Mouse (Mus musculus) neural tube, embryonic 12.5 days (tissue): ENCODE results near the gene Cdkl2. TPM values are rescaled to one million over a fixed set of nuclear protein-coding genes. Genes with fewer than 3 reads are reported as not detected.

ENCODE experiments used
- ATAC-seq: fragments of 200-750 bp; cut with Nextera tagmentation; 2 replicates; pipeline ENCODE4 v1.8.0; 2017; ENCODE audit warnings: low read depth, mild to moderate bottlenecking, moderate TSS enrichment, moderate library complexity; ENCODE audit not compliant: low FRiP score
- H3K27ac ChIP-seq: fragments of 300-500 bp; sonication (generic); 2 replicates; pipeline ENCODE4 v1.5.1; 2016
- H3K27me3 ChIP-seq: fragments of 300-500 bp; sonication (generic); replicated peaks from 2 replicates; pipeline ENCODE4 v1.6.1; 2016; ENCODE audit warnings: mild to moderate bottlenecking
- H3K36me3 ChIP-seq: fragments of 300-500 bp; sonication (generic); 2 replicates; pipeline ENCODE4 v1.6.1; 2016; ENCODE audit warnings: mild to moderate bottlenecking
- H3K4me1 ChIP-seq: fragments of 300-500 bp; sonication (generic); 2 replicates; pipeline ENCODE4 v1.6.1; 2016
- H3K4me2 ChIP-seq: fragments of 300-500 bp; sonication (generic); replicated peaks from 2 replicates; pipeline ENCODE4 v1.6.1; 2016; ENCODE audit warnings: mild to moderate bottlenecking
- H3K4me3 ChIP-seq: fragments of 300-500 bp; sonication (generic); 2 replicates; pipeline ENCODE4 v1.5.1; 2016
- H3K9ac ChIP-seq: fragments of 300-500 bp; sonication (generic); 2 replicates; pipeline ENCODE4 v1.6.1; 2016; ENCODE audit warnings: mild to moderate bottlenecking
- H3K9me3 ChIP-seq: fragments of 300-500 bp; sonication (generic); 2 replicates; pipeline ENCODE4 v1.6.1; 2016; ENCODE audit warnings: mild to moderate bottlenecking
- WGBS: fragments of 180-500 bp; shearing (Covaris S2); methylation state at CpG from one replicate; pipeline ENCODE4 v1.1.7; 2016; 5-methylcytosine and 5-hydroxymethylcytosine counted together
- polyA plus RNA-seq: library from polyadenylated mRNA; unstranded; fragments of >200 nt; fragmentation: Nextera tagmentation; extraction: Ambion mirVana; gene quantifications from 2 replicates; pipeline ENCODE4 v1.2.1, GENCODE M21; 2016

The Cdkl2 gene
- polyA plus RNA-seq, 1 experiment from 2014 or later, result 1.8 TPM

DNA sequence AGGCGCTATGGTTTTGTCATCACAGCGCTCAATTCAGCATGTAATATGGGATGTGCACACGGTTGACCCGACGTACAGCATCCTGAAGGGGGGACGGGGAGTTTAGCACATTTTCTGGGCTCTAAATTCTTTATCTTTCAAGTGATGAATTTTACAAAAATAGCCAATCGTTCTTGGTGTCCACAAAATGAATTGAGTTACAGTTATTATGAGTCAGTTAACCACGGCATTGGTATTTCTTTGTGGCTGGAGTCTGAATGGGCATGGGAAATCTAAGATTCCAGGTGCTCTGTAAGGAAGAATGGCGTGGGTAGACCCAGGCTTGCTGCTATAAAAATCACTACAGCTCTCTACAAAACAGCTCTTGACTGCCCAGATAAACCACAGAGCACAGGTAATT is 54.4 kb downstream of the Cdkl2 start:
- ATAC-seq, result no peak
- H3K36me3 ChIP-seq, result no peaks in the 10 kb centered on the region
- H3K4me3 ChIP-seq, result no peak overlapping the region
- 81% methylated on average over 9 of the region's 9 CpGs for WGBS
- H3K27ac ChIP-seq, result no peak overlapping the region
- no peaks in the 10 kb centered on the region for H3K9me3 ChIP-seq
- H3K9ac ChIP-seq, result no peak overlapping the region
- H3K4me1 ChIP-seq, result no peaks in the 10 kb centered on the region
- no peak overlapping the region for H3K4me2 ChIP-seq
- H3K27me3 ChIP-seq, result no peaks in the 10 kb centered on the region

DNA sequence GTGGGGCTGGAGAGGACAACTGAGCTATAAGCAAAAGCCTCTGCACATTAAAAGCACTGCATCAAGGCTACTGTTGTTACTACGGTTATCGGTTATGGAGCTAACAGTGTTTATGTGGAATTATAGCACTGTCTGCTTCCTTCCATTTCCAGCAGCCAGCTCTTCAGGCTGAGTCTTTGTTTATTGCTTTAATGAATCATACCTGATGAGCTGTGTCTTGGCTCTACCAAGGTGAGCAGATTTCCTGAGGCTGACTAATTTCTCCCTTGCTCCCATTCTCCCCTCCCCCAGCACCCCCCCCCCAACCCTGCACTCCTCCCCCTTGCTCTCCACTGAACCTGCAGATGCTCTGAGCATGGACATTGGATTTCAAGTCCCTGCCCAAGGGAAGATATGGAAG is 55.9 kb downstream of the Cdkl2 start:
- no peak overlapping the region for H3K27ac ChIP-seq
- H3K9ac ChIP-seq, result no peak overlapping the region
- H3K4me2 ChIP-seq, result no peak overlapping the region
- WGBS, result 95% methylated on average over 2 of the region's 2 CpGs
- H3K4me1 ChIP-seq, result no peaks in the 10 kb centered on the region
- no peaks in the 10 kb centered on the region for H3K9me3 ChIP-seq
- ATAC-seq, result no peak
- H3K4me3 ChIP-seq, result no peak overlapping the region
- H3K36me3 ChIP-seq, result no peaks in the 10 kb centered on the region
- H3K27me3 ChIP-seq, result no peaks in the 10 kb centered on the region

DNA sequence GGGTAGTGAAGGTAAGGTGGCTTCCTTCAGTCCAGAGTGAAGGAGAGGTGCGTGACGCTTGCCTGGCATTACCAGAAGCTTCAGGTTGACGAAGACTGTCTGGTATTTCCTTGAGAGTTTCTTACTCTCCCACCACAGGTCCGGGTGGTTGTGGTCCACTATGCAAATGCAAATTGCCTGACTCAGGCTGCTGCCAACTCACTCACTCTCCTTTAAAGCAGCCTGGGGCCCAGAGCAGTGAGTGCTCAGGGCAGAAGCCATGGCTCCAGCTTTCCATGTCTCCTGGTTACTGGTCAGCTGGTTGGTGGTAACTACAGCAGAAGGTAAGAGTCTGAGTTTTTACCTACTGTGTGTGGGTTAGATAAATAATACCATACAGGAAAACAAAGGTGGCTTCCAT is 56.4 kb downstream of the Cdkl2 start, which contains the start of gene Odaph:
Odaph (plus strand) TSS at position 240 of the 400 bp plus-strand sequence.
- no peak within 1 kb of the TSS for H3K4me2 ChIP-seq
- no peaks in the 10 kb centered on the region for H3K27me3 ChIP-seq
- ATAC-seq, result no peak
- H3K9me3 ChIP-seq, result no peaks in the 10 kb centered on the region
- no peak within 1 kb of the TSS for H3K9ac ChIP-seq
- H3K4me3 ChIP-seq, result no peak within 1 kb of the TSS
- no peak within 1 kb of the TSS for H3K27ac ChIP-seq
- no peaks in the 10 kb centered on the region for H3K4me1 ChIP-seq
- no peaks in the 10 kb centered on the region for H3K36me3 ChIP-seq
- 68% methylated on average over 4 of the region's 4 CpGs for WGBS

DNA sequence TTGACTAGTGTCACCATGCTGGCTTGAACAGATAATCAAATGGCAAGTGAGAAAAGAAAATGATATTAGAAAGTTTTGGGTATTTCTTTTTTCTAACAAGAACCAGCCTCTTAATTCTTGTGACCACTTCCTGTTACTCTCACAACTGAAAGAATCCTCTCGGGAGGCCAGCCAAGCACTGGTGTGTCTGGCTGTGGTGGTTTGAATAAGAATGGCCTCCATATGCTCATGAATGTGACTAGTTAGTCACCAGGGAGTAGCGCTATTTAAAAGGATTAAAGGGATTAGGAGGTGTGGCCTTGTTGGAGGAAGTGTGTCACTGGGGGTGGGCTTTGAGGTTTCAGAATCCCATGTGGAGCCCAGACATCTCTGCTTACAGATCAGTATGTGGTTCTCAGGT is 58.0 kb downstream of the Cdkl2 start:
- Histone ChIP-seq H3K27me3 (no peaks in the 10 kb centered on the region), H3K9ac (no peak overlapping the region), H3K36me3 (no peaks in the 10 kb centered on the region), H3K9me3 (no peaks in the 10 kb centered on the region), H3K4me1 (no peaks in the 10 kb centered on the region), H3K4me3 (no peak overlapping the region), H3K4me2 (no peak overlapping the region), H3K27ac (no peak overlapping the region)
- WGBS, result 76% methylated on average over 2 of the region's 2 CpGs
- ATAC-seq, result no peak

DNA sequence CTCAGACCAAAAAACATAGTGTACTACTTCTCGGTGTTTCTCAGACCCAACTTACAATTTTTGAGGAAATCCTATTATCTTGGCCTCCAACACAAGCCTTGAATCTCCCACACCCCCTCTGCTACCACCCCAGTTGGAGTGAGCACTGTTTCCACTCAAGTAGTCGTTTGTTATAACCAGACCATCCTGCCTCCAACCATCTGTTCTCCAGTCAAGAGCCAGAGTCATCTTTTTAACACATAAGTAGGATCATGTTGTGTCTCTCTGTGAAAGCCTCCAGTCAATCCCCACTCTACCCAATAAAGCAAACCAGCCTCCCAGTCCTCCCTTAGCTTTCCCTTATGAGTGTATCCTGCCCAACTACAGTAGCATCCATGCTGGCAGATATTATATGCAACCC is 60.2 kb downstream of the Cdkl2 start:
- H3K4me1 ChIP-seq, result no peaks in the 10 kb centered on the region
- no peak overlapping the region for H3K4me3 ChIP-seq
- H3K4me2 ChIP-seq, result no peak overlapping the region
- H3K36me3 ChIP-seq, result no peaks in the 10 kb centered on the region
- H3K9me3 ChIP-seq, result no peaks in the 10 kb centered on the region
- WGBS, result 79% methylated on average over 2 of the region's 2 CpGs
- H3K27me3 ChIP-seq, result no peaks in the 10 kb centered on the region
- ATAC-seq, result no peak
- no peak overlapping the region for H3K9ac ChIP-seq
- no peak overlapping the region for H3K27ac ChIP-seq

DNA sequence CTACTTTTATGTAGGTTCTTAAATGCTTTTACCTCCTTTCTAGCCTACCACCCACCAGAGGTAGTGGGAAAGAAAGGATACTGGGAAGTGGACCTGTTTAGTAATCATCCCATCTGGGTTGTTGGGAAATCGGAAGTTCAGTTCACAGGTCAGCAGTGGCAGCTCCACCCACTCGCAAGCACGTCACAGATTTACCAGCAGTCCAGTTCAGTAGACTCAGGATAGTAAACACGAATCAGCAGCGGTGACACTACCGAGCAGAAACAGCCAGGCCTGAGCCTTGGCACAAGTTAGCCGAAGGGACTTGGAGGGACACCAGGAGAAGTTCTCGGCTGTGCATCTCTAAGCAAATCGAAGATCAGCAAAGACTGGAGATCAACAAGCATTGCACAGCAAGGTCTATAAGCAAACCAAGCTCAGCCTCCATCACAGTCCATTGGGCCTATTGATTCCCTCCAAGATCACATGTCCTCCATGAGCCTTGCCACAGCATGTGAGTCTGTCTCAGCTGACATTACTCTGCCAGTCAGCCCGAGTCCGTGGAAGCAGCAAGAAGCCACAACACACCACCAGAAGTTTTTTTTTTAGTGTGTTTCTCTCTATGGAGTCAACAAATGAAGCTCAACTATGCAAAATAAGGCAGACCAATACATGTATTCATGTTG is 62.4 kb downstream of the Cdkl2 start:
- H3K4me3 ChIP-seq, result no peak overlapping the region
- no peaks in the 10 kb centered on the region for H3K9me3 ChIP-seq
- WGBS, result 92% methylated on average over 11 of the region's 11 CpGs
- no peak overlapping the region for H3K4me2 ChIP-seq
- no peaks in the 10 kb centered on the region for H3K36me3 ChIP-seq
- no peak overlapping the region for H3K27ac ChIP-seq
- H3K27me3 ChIP-seq, result no peaks in the 10 kb centered on the region
- no peak overlapping the region for H3K9ac ChIP-seq
- H3K4me1 ChIP-seq, result no peaks in the 10 kb centered on the region
- no peak for ATAC-seq

DNA sequence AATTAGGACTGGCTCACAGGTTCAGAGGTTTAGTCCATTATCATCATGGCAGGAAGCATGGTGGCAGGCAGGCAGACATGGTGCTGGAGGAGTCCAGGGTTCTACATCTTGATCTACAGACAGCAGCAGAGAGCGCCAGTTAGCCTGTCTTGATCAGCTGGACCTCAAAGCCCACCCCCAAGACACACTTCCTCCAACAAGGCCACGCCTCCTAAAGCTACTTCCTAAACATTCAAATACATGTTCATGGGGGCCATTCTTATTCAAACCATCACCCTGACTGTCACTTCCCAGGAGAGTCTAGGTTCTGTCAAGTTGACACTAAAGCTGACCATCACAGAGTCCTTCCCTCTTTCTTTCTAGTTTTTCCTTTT is 66.3 kb downstream of the Cdkl2 start:
- ATAC-seq, result no peak
- Histone ChIP-seq H3K4me3 (no peak overlapping the region), H3K4me1 (no peaks in the 10 kb centered on the region), H3K27ac (no peak overlapping the region), H3K9ac (no peak overlapping the region), H3K27me3 (no peaks in the 10 kb centered on the region), H3K36me3 (no peaks in the 10 kb centered on the region), H3K9me3 (no peaks in the 10 kb centered on the region), H3K4me2 (no peak overlapping the region)
- WGBS, result 82% methylated on average over 2 of the region's 2 CpGs

DNA sequence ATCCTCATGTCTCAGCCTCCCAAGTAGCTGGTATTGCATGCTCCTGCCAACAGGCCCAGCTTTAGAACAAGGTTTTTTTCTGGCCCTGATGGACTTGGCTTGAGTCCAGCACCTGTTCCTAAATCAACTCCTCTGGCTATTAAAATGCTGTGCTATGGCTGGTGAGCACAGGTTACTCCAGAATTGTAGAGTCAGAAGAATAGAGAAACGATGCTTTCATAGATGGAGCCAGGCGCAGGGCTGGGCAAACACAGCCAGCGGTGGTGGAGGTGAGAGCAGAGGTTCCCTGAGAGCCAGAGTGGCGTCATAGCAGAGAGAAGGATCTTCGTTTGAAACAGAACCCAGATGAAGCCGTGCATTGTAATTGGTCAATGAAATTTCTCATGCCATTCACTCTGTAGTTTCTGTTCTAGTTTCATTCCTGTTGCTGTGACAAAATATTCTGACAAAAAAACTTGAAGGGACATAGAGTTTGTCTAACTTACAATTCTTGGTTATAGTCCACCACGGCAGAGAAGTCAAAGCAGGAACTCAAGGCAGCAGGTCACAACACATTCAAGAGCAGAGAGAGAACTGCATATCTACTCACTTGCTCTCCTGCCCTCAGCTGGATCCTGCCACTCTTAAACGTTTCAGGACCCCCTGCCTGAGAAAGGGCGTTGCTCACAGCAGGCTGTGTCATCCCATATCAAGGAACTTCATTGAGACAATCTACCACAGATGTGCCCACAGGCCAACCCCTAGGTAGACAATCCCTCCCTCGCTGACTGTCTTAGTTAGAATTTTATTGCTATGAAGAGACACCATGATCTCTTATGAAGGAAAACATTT is 66.9 kb downstream of the Cdkl2 start:
- Histone ChIP-seq H3K27me3 (no peaks in the 10 kb centered on the region), H3K27ac (no peak overlapping the region), H3K4me2 (no peak overlapping the region), H3K4me3 (no peak overlapping the region), H3K4me1 (no peaks in the 10 kb centered on the region), H3K9ac (no peak overlapping the region), H3K36me3 (no peaks in the 10 kb centered on the region), H3K9me3 (no peaks in the 10 kb centered on the region)
- WGBS, result 67% methylated on average over 10 of the region's 10 CpGs
- ATAC-seq, result no peak

DNA sequence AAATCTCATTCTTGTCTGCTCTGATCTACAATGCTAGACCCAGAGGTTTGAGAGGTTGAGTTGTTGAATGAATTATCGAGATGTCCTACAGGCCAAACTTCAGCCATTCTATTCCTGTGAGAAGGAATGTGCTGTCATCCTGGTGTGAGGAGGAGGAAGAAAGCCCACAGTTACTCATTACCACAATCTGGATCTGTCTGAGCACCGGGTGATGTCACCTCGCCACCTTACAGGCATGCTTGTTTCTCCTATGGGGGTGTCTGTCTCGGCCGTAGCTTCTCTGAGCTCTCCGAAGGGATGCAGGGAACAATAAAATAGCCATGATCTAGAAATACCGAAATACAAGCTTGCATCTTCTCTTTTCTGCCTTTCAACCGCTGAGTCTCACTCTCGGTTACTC is 67.9 kb downstream of the Cdkl2 start:
- Histone ChIP-seq H3K4me2 (no peak overlapping the region), H3K9me3 (no peaks in the 10 kb centered on the region)
- no peak for ATAC-seq

DNA sequence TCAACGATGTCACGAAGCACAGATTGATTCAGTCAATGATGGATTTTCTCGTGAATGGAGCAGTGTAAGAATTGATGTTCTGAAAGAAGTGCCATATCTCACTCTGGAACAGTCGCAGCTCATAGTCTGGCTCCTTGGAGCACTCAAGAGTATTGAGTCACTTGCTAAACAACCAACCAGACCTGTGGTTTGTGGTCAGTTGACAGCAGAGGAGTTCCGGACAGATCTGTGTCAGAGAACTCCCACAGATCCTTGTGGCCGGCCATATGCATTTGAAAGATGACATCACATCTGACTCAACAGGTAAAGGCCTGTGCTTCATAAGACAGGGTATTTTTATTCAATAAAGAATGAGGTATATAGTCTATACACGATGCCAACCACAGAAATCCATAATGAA is 69.7 kb downstream of the Cdkl2 start:
- no peak for ATAC-seq
- no peak overlapping the region for H3K9ac ChIP-seq
- WGBS, result 89% methylated on average over 7 of the region's 7 CpGs
- H3K9me3 ChIP-seq, result no peaks in the 10 kb centered on the region
- H3K27ac ChIP-seq, result no peak overlapping the region
- H3K36me3 ChIP-seq, result peaks cover 5% of the 10 kb centered on the region
- no peak overlapping the region for H3K4me2 ChIP-seq
- H3K4me1 ChIP-seq, result no peaks in the 10 kb centered on the region
- no peaks in the 10 kb centered on the region for H3K27me3 ChIP-seq
- H3K4me3 ChIP-seq, result no peak overlapping the region

More for the DNA sequence above, 67.9 kb downstream of the Cdkl2 start:
- no peak overlapping the region for H3K27ac ChIP-seq
- H3K9ac ChIP-seq, result no peak overlapping the region
- H3K27me3 ChIP-seq, result no peaks in the 10 kb centered on the region
- WGBS, result 94% methylated on average over 9 of the region's 9 CpGs
- H3K36me3 ChIP-seq, result no peaks in the 10 kb centered on the region
- H3K4me3 ChIP-seq, result no peak overlapping the region
- no peaks in the 10 kb centered on the region for H3K4me1 ChIP-seq

DNA sequence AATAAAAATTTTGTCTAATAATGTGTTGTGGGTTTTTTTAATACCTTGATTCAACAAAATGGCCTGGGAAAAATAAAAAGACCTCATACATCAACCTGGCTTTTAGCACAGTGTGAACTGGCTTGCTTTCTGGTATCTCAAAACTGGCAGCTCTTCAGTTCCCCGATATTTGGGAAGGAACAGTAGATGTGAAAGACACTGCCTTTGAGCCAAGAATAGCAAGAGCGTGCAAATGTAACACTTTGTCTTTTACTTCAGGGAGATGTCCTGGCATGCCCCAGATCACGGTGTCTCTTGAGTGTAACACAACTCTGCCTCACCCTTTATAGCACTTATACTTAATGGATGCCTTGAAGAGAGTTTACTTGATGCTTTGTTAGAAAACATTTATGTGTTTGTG is 71.6 kb downstream of the Cdkl2 start:
- no peak overlapping the region for H3K9ac ChIP-seq
- peaks cover 5% of the 10 kb centered on the region for H3K36me3 ChIP-seq
- ATAC-seq, result no peak
- no peaks in the 10 kb centered on the region for H3K27me3 ChIP-seq
- no peak overlapping the region for H3K4me2 ChIP-seq
- H3K27ac ChIP-seq, result no peak overlapping the region
- no peak overlapping the region for H3K4me3 ChIP-seq
- WGBS, result 89% methylated on average over 3 of the region's 3 CpGs
- no peaks in the 10 kb centered on the region for H3K9me3 ChIP-seq
- no peaks in the 10 kb centered on the region for H3K4me1 ChIP-seq

DNA sequence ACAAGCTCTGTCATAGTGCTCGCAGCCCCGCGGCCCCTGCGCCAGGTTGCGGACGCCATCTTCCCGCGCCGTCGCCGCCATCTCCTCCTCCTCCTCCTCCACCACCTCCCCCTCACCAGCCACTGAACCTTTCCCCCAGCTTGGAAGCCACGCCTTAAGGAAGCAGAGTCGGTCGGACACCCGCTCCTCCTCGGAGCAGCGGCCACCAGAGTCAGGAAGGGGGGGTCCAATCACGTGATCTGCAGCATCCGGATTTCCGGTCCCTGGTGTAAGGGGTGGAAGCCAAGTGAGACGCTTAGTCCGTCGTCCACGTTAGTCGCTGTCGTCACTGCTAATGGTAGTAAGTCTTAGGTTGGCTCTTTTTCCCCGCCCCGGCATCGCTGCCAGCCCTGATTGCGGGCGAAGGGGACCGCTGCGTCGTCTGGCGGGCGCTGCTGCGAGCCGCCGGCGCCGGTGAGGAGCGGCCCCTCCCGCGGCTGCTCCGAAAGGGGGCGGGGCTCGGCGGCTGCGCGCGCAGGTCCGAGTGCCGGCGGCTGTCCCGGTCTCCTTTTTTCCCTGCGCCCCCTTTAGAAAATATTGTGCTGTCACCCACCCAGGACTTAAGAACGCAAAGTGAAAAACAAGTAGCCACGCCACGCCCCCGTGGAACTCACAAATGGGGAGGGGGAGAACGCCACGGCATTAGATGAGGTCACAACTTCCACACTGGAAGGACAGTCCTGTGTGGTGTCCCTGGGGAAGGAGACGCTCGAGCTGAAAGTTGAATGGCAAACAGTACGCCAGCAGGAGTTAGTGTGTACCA is 80.8 kb downstream of the Cdkl2 start, which contains the start of gene Rchy1:
Rchy1 (minus strand) TSS at position 430 of the 802 bp plus-strand sequence.
- Histone ChIP-seq H3K9me3 (no peaks in the 10 kb centered on the region), H3K4me3 (peak within 1 kb of the TSS; percentile 74), H3K4me1 (peaks cover 18% of the 10 kb centered on the region), H3K4me2 (peak within 1 kb of the TSS; percentile 72), H3K27me3 (no peaks in the 10 kb centered on the region), H3K9ac (peak within 1 kb of the TSS; percentile 76), H3K36me3 (no peaks in the 10 kb centered on the region), H3K27ac (peak within 1 kb of the TSS; percentile 89)
- peak; percentile 99 for ATAC-seq
- under 1% methylated on average over 65 of the region's 65 CpGs for WGBS
